Mouse (Mus musculus): ENCODE data around the gene Ptgs1. TPM values are rescaled to one million over a fixed set of nuclear protein-coding genes. Genes with fewer than 3 reads are reported as not detected.

Gene Ptgs1
- polyA plus RNA-seq, 1 experiment, result 118 TPM

DNA sequence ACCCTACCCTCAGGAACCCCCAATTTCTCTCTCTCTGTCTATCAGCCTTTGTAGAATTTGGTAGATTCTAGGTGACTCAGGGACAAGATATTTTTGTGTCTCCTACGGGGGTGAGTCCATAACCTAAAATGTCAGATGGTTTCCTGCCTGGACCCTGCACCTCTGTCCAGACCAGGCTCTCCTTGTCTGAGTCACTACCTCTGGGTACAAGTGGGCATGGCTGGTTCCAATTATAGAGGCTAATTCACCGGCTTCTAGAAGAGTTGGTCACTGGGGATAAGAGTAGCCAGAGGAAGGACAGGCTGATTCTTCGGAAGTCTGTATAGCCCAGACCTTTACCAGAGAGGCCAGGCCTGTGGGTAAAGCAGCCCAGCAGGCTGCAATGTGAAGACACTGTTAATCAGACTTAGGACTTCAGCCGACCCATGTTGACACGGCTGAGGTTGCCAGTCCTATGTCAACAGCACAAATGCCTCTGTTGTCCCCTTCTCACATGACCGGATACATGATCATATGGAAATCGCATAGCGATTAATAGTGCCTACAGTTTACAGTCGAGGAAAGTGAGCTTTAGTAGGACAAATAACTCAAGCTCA, 13.2 kb downstream of the Ptgs1 start:
- peaks cover 97% of the 10 kb centered on the region for H3K4me1 ChIP-seq
- H3K9me3 ChIP-seq, result no peaks in the 10 kb centered on the region
- TF ChIP-seq FLI1 (IDR thresholded peaks at IDR 0.05; ENCODE audit: low read length) (no peak), GATA1 (IDR thresholded peaks at IDR 0.05; ENCODE audit: borderline replicate concordance, low read length) (no peak)
- H3K4me3 ChIP-seq (replicated peaks), result no peak overlapping the region
- H3K36me3 ChIP-seq (replicated peaks; ENCODE audit: low read length), result peaks cover 100% of the 10 kb centered on the region
- no peaks in the 10 kb centered on the region for H3K27me3 ChIP-seq (replicated peaks)

DNA sequence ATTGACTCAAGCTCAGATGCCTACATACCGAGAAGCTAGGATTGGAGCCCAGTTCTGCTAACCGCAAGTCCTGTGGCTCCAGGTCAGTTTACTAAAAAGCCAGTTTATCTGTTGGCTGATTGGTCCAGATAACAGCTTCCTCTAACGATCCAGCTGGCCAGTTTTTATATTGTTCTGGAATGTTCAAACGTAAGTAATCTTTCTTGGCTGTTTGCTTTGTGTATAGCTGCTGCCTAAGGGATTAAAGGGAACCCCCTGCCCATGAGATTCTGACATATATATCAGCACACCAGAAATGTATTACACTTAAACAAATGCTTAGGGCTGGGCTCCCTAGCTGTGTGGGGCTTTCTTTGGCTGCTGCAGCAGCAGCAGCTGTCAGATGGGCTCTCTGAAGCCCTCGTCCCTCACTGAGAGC, 13.7 kb downstream of the Ptgs1 start:
- H3K27me3 ChIP-seq (replicated peaks), result no peaks in the 10 kb centered on the region
- peaks cover 97% of the 10 kb centered on the region for H3K4me1 ChIP-seq
- H3K9me3 ChIP-seq, result no peaks in the 10 kb centered on the region
- H3K4me3 ChIP-seq (replicated peaks), result no peak overlapping the region
- TF ChIP-seq FLI1 (IDR thresholded peaks at IDR 0.05; ENCODE audit: low read length) (no peak), GATA1 (IDR thresholded peaks at IDR 0.05; ENCODE audit: borderline replicate concordance, low read length) (no peak)
- peaks cover 100% of the 10 kb centered on the region for H3K36me3 ChIP-seq (replicated peaks; ENCODE audit: low read length)

DNA sequence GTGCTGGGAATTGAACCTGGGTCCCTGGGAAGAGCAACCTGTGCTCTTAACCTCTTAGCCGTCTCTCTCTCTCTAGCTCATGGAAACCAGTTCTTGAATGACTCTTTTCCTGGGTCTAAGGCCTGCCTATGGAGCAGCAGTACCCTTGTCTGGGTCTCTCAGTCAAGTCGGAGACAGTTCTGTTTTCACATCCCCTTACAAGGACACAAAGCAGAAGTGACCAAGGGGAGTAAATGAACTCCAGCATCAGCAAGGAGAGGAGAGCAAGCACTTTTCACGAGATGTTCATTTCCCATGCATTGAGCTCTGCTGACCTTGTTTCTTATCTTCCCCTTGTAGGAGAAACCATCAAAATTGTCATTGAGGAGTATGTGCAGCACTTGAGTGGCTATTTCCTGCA, 14.5 kb downstream of the Ptgs1 start:
- Histone ChIP-seq H3K9me3 (no peaks in the 10 kb centered on the region), H3K4me1 (peaks cover 96% of the 10 kb centered on the region), H3K36me3 (replicated peaks; ENCODE audit: low read length) (peaks cover 100% of the 10 kb centered on the region), H3K4me3 (replicated peaks) (no peak overlapping the region), H3K27me3 (replicated peaks) (no peaks in the 10 kb centered on the region)
- TF ChIP-seq FLI1 (IDR thresholded peaks at IDR 0.05; ENCODE audit: low read length) (no peak), GATA1 (IDR thresholded peaks at IDR 0.05; ENCODE audit: borderline replicate concordance, low read length) (no peak)

DNA sequence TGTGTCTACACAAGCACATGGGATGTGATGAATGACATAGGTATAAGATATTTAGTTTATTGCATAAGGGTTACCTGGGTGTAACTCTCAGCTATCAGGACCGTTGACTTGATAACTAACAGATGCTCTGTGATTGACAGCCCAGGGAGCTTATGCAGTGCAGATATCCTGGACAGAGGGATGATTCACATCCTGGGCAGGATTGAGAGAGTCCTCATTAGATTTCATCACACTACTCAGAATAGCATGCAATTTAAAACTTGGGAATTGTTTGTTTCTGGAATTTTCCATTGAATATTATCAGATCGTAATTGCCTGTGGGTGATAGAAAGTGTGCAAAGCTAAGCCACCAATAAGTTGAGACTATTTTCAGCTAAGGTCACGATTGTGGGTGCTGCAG, 17.7 kb downstream of the Ptgs1 start:
- no peak for TF ChIP-seq GATA1 (IDR thresholded peaks at IDR 0.05; ENCODE audit: borderline replicate concordance, low read length)
- no peak for TF ChIP-seq FLI1 (IDR thresholded peaks at IDR 0.05; ENCODE audit: low read length)
- H3K36me3 ChIP-seq (replicated peaks; ENCODE audit: low read length), result peaks cover 100% of the 10 kb centered on the region
- no peaks in the 10 kb centered on the region for H3K9me3 ChIP-seq
- H3K4me3 ChIP-seq (replicated peaks), result no peak overlapping the region
- H3K27me3 ChIP-seq (replicated peaks), result no peaks in the 10 kb centered on the region
- peaks cover 94% of the 10 kb centered on the region for H3K4me1 ChIP-seq

DNA sequence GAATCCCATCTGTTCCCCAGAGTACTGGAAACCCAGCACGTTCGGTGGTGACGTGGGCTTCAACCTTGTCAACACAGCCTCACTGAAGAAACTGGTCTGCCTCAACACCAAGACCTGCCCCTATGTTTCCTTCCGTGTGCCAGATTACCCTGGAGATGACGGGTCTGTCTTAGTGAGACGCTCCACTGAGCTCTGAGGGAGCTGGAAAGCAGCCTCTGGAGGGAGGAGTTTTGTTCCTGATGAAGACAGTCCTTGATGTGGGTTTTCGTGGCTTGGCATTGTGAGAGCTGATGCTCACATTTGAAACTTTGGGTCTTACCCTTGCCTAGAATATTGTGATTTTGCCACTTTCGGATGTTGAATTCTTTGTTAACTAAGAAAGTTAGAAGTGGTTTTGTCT, 20.9 kb downstream of the Ptgs1 start:
- H3K9me3 ChIP-seq, result no peaks in the 10 kb centered on the region
- H3K36me3 ChIP-seq (replicated peaks; ENCODE audit: low read length), result peaks cover 80% of the 10 kb centered on the region
- H3K4me3 ChIP-seq (replicated peaks), result no peak overlapping the region
- TF ChIP-seq GATA1 (IDR thresholded peaks at IDR 0.05; ENCODE audit: borderline replicate concordance, low read length) (no peak), FLI1 (IDR thresholded peaks at IDR 0.05; ENCODE audit: low read length) (no peak)
- no peaks in the 10 kb centered on the region for H3K27me3 ChIP-seq (replicated peaks)
- H3K4me1 ChIP-seq, result peaks cover 88% of the 10 kb centered on the region

DNA sequence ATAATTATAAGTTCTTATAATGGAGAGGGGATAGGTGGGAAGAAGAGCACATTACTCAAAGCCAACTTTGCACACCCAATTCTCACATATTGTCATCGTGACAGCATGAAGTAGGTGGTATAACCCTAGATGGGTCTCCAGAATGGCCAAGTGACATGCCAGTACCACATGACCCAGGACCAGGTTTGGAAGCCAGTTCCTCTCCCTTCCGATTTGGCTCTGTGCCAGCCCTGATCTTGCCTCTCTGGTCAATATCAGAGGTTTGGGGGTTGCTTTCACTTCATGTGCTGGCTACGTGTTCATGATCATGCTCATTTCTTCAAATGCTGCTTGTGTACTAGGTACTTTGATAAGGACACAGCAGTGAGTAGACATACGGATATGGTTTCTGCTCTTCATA, 22.3 kb downstream of the Ptgs1 start:
- no peaks in the 10 kb centered on the region for H3K27me3 ChIP-seq (replicated peaks)
- peaks cover 86% of the 10 kb centered on the region for H3K4me1 ChIP-seq
- peaks cover 78% of the 10 kb centered on the region for H3K36me3 ChIP-seq (replicated peaks; ENCODE audit: low read length)
- TF ChIP-seq FLI1 (IDR thresholded peaks at IDR 0.05; ENCODE audit: low read length) (no peak), GATA1 (IDR thresholded peaks at IDR 0.05; ENCODE audit: borderline replicate concordance, low read length) (no peak)
- no peaks in the 10 kb centered on the region for H3K9me3 ChIP-seq
- H3K4me3 ChIP-seq (replicated peaks), result no peak overlapping the region

DNA sequence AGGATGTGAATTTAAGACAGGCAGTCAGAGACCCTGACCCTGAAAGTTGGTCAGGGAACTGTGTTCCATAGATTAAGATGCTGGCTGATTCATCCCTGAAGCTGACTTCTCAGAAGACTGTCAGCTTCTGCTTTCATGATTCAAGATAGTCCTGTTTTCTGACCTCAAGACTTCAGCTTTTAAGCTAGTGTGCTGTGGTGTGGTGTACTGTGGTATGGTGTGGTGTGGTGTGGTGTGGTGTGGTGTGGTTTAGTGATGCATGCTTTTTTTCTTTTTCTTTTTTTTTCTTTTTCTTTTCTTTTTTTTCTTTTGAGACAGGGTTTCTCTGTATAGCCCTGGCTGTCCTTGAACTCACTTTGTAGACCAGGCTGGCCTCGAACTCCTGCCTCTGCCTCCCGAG, 24.2 kb downstream of the Ptgs1 start:
- H3K27me3 ChIP-seq (replicated peaks), result no peaks in the 10 kb centered on the region
- no peak overlapping the region for H3K4me3 ChIP-seq (replicated peaks)
- peaks cover 89% of the 10 kb centered on the region for H3K4me1 ChIP-seq
- no peak for TF ChIP-seq FLI1 (IDR thresholded peaks at IDR 0.05; ENCODE audit: low read length)
- no peak for TF ChIP-seq GATA1 (IDR thresholded peaks at IDR 0.05; ENCODE audit: borderline replicate concordance, low read length)
- no peaks in the 10 kb centered on the region for H3K9me3 ChIP-seq
- peaks cover 77% of the 10 kb centered on the region for H3K36me3 ChIP-seq (replicated peaks; ENCODE audit: low read length)

DNA sequence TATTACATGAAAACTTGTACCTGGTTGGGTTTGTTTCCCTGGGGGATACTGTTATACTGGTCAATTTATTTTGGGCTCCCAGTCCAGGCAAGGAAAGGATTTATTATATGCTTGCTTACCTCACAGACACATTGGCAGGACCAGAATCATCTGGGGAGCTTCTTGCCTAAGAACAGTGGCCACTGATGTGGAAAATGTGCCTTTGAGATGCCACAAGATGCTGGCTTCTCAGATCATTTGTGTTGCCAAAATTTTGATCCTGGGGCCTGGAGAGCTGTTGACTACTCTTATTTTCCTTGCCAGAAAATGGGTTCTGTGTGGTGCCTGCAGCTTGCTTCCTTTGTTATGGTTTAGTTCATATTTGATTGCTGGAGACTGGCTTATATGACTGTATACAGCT, 26.7 kb downstream of the Ptgs1 start:
- H3K4me1 ChIP-seq, result peaks cover 90% of the 10 kb centered on the region
- H3K27me3 ChIP-seq (replicated peaks), result no peaks in the 10 kb centered on the region
- no peak overlapping the region for H3K4me3 ChIP-seq (replicated peaks)
- H3K9me3 ChIP-seq, result no peaks in the 10 kb centered on the region
- TF ChIP-seq GATA1 (IDR thresholded peaks at IDR 0.05; ENCODE audit: borderline replicate concordance, low read length) (no peak), FLI1 (IDR thresholded peaks at IDR 0.05; ENCODE audit: low read length) (no peak)
- H3K36me3 ChIP-seq (replicated peaks; ENCODE audit: low read length), result peaks cover 70% of the 10 kb centered on the region

DNA sequence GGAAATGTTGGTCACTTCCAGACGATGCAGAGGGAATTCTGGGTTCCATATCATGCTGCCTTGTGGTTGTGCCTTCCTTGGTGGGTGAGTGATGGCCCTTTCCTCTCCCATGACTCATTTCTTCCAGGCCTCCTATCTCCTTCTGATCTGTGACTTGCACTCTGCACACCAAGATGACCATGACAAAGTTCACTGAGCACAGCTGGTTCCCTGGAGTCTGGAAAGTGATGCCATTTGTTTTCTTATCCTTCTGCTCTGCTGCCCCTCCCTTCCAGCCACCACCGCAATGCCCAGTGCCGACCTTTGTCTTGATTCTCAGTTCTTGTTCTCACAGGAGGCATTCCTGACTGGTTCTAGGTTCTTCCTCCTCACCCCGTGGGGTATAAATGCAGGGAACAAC, 29.2 kb downstream of the Ptgs1 start:
- peaks cover 58% of the 10 kb centered on the region for H3K36me3 ChIP-seq (replicated peaks; ENCODE audit: low read length)

DNA sequence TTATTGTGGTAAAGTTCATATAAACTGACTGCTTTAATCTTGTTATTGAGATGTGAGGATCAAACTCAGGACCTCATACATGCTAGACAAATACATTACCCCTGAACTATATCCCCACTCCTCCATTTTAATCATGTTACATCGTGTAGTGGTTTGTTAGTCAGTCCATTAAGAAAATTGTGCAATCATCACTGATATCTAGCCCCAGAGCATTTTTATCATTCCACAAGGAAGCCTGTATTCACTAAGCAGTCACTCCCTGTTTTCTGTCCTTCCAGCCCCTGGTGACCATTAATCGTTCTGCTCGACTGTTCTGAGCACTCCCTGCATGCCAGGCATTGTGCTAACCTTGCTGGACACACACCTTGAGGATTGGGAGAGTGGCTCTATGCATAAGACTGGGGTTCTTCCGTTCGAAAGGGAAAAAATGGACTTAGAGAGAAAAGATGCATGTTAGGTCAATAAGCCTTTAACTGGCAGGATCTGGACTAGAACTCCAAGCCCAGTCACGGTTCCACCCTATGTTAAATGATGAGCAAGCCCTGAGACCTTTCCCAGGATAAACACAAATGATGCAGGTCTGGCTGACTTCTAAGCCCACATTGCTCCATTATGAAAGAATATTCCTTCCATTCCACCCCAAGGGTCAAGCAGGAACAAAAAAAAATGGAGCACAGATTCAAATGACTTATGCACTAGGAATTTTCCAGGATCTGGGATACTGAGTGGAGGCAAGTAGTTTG, 29.7 kb downstream of the Ptgs1 start:
- Histone ChIP-seq H3K27me3 (replicated peaks) (no peaks in the 10 kb centered on the region), H3K36me3 (replicated peaks; ENCODE audit: low read length) (peaks cover 58% of the 10 kb centered on the region), H3K9me3 (no peaks in the 10 kb centered on the region), H3K4me1 (peaks cover 83% of the 10 kb centered on the region), H3K4me3 (replicated peaks) (no peak overlapping the region)
- TF ChIP-seq FLI1 (IDR thresholded peaks at IDR 0.05; ENCODE audit: low read length) (no peak), GATA1 (IDR thresholded peaks at IDR 0.05; ENCODE audit: borderline replicate concordance, low read length) (no peak)

More for the DNA sequence above, 29.2 kb downstream of the Ptgs1 start:
- Histone ChIP-seq H3K9me3 (no peaks in the 10 kb centered on the region), H3K4me3 (replicated peaks) (peak overlapping the region; percentile 66), H3K27me3 (replicated peaks) (no peaks in the 10 kb centered on the region), H3K4me1 (peaks cover 84% of the 10 kb centered on the region)
- TF ChIP-seq GATA1 (IDR thresholded peaks at IDR 0.05; ENCODE audit: borderline replicate concordance, low read length) (peak; percentile 95), FLI1 (IDR thresholded peaks at IDR 0.05; ENCODE audit: low read length) (no peak)

All from megakaryocyte, embryonic 14.5 days (primary cell).